Mouse (Mus musculus): ENCODE data around the gene Cwh43. TPM values are rescaled to one million over a fixed set of nuclear protein-coding genes. Genes with fewer than 3 reads are reported as not detected.

The Cwh43 gene
- total RNA-seq (2021): 1 to 10 TPM; 6.7 to 8.2 TPM

DNA sequence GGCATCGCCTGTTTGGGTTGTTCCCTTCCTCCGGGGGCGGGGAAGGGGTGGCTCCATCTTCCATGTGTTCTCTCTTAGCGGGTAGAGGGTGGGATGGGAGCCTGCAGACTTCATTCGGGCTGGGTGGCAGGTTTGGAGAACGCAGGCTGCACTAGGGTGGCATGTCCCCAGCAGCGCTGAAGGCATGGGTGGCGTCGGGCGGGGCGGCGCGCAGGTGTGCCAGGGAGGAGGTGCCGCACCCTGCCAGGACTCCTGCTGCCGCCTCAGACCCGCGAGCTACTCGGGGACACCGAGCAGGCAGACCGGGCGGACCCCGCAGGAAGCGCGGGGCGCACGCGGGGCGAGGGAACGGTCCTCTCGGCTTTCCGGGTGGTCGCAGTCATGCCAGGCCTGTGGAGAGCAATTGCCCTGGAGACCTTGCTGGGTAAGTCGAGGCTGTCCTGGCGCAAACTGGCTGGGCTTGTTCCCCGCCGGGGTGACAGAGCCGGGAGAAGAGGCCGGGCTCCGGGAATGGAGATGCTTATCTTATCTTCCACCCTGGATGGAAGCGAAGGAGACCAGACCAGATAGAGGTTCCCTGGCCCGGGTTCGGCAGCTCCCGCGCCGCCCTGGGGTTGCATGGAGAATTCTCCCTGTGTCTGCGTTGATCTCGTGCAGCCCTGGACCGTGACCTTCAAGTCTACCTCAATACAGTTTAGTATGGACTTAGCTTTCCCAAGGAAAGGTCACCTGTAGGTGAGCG, at the start of gene Cwh43:
TSS of gene Cwh43 (plus strand) at position 95 of the 742 bp plus-strand sequence.
- intact Hi-C loops (cut with DNase I): no loop called here
- DNase-seq (ENCODE audit: extremely low spot score in 1 of 2, low spot score in 2 of 2): peak in 1 of 2 experiments; percentile 51

DNA sequence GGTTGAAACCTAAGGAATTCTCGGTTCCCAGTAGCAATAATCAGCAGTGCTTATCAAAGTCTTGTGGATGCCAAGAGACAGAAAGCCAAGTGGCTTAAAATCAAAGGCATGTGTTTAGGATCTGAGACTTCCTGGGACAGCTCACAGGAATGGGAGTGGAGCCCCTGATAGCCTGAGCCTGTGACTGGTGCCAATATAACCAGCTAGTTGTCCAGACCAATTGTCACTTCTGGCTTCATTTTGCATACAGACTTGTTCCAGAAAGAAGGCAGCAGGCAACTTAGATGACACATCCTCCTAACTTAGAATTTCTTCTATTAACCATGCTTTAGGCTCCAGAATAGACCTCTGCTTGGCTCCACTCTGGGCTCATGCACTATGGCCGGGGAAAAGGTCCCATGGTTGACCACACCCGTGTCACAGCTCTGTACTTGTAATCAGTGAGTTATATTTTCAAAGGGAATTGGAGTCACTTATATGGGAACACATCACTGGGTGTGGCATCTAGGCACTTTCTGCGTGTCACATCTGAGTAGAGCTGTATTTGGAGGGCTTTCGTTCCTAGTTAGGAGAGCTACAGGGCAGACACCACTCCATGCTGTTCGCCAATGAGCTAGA, 46.6 kb upstream of the Cwh43 start:
- DNase-seq (ENCODE audit: extremely low spot score in 1 of 2, low spot score in 2 of 2): no peak
- intact Hi-C loops (cut with DNase I): no loop called here

- intact Hi-C loops (cut with DNase I): no loop called here
- peak in 1 of 2 experiments; percentile 38 for DNase-seq (ENCODE audit: extremely low spot score in 1 of 2, low spot score in 2 of 2)
Observed at GRCm38 (mm10) chr5:73359752-73360141, 46.1 kb upstream of the Cwh43 start.

DNA sequence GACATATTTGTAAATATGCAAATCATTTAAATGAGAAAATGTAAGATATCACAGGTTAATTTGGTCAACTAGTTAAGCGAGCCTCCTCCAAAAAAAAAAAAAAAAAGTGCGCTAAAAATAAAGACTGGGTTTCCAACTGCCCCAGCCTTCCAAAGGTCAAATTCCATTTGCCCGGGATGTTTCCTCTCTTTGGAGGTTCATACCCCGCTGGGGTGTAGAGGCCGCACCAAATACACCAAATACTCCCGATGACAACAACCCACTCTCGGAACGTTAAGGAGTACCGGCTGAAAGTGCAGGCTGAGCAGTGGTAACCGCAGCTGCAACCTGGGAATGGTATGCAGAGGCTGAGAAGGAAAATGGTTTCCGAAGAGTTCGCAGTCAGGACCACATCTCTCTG, 45.6 kb upstream of the Cwh43 start:
- DNase-seq (ENCODE audit: extremely low spot score in 1 of 2, low spot score in 2 of 2): no peak
- intact Hi-C loops (cut with DNase I): no loop called here

DNA sequence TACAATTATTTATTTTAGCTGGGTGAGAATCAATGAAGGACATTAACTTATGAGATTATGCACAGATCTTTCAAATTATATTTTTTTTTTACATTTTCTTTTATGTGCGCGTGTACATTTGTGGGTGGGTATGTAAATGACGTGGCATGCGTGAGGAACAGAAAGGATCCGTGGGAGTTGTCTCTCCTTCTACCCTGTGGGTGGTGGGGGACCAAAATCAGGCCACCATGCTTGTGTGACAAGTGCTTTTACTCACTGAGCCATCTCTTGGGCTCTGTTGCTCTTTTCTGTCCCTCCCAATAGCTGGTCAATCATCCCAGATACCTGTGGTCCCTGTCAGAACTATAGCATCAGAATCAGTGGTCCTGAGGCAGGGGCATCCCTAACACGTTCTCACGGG, 43.5 kb upstream of the Cwh43 start:
- intact Hi-C loops (cut with DNase I): no loop called here
- DNase-seq (ENCODE audit: extremely low spot score in 1 of 2, low spot score in 2 of 2): no peak

- no peak for DNase-seq (ENCODE audit: extremely low spot score in 1 of 2, low spot score in 2 of 2)
- intact Hi-C loops (cut with DNase I): no loop called here
Observed at GRCm38 (mm10) chr5:73362791-73363190, 43.1 kb upstream of the Cwh43 start.

DNA sequence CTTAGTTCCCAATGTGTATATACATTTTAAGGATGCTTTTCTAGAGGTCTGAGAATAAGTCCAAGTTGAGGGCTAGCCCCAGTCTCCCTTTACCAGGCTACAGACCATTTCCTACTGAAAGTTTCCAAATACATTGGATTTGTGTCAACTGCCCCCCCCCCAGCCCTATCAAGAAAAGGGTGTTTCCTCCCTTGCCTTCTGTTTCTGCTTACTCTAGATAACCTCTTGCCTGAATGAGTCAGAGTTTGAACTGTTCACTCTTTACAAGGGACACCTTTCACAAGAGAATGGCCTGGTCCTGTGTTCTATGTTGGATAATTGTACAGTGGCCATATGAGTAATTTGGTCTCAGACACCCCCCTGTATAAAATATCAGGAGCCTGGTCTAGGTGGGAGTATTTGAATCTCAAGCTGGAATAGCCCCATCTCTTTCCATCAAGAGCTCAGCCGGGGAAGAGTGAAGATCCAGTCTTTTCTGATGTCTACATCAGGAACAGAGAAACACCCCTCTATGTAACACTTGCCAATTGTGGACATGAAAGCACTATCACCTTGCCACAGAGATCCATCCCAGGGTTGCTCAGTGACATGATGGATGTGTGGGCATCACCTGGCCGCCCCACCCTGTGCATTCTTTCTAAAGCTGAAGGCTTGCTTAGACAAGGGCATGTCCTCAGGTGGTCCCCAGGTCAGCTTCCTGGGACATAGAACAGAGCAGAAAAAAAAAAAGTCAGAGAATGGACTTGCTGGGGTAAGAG, 41.6 kb upstream of the Cwh43 start:
- DNase-seq (ENCODE audit: extremely low spot score in 1 of 2, low spot score in 2 of 2): no peak
- intact Hi-C loops (cut with DNase I): no loop called here

DNA sequence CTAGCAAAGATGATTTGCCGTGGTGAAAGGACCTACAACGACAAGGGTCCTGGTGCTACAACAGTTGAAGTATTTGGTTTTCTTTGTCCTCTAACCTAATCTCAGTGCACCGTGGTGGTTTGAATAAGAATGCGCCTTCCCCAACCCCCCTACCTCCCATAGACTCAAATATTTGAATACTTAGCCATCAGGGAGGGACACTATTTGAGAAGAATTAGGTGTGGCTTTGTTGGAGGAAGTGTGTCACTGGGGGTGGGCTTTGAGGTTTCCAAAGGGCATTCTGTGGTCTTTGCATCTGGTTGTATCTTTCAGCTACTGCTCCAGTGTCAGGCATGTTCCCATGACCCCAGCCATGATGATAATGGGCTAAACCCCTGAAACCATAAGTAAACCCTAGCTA, 38.0 kb upstream of the Cwh43 start:
- intact Hi-C loops (cut with DNase I): no loop called here
- DNase-seq (ENCODE audit: extremely low spot score in 1 of 2, low spot score in 2 of 2): no peak

- intact Hi-C loops (cut with DNase I): no loop called here
- no peak for DNase-seq (ENCODE audit: extremely low spot score in 1 of 2, low spot score in 2 of 2)
Observed at GRCm38 (mm10) chr5:73368845-73369447, 36.9 kb upstream of the Cwh43 start.

GRCm38 (mm10) chr5:73369731-73370130, 36.1 kb upstream of the Cwh43 start:
- intact Hi-C loops (cut with DNase I): loop anchor here (5.0 kb wide), 1 partner anchor 32 kb away; no protein-coding TSS in a partner anchor
- DNase-seq (ENCODE audit: extremely low spot score in 1 of 2, low spot score in 2 of 2): no peak

GRCm38 (mm10) chr5:73372601-73373000, 33.3 kb upstream of the Cwh43 start:
- intact Hi-C loops (cut with DNase I): loop anchor here (5.0 kb wide), 1 partner anchor 35 kb away; no protein-coding TSS in a partner anchor
- DNase-seq (ENCODE audit: extremely low spot score in 1 of 2, low spot score in 2 of 2): no peak

GRCm38 (mm10) chr5:73373184-73373583, 32.7 kb upstream of the Cwh43 start:
- intact Hi-C loops (cut with DNase I): loop anchor here (5.0 kb wide), 1 partner anchor 36 kb away; no protein-coding TSS in a partner anchor

GRCm38 (mm10) chr5:73376041-73376440, 29.8 kb upstream of the Cwh43 start:
- no peak for DNase-seq (ENCODE audit: extremely low spot score in 1 of 2, low spot score in 2 of 2)
- intact Hi-C loops (cut with DNase I): no loop called here

More at GRCm38 (mm10) chr5:73373184-73373583, 32.7 kb upstream of the Cwh43 start:
- DNase-seq (ENCODE audit: extremely low spot score in 1 of 2, low spot score in 2 of 2): no peak

DNA sequence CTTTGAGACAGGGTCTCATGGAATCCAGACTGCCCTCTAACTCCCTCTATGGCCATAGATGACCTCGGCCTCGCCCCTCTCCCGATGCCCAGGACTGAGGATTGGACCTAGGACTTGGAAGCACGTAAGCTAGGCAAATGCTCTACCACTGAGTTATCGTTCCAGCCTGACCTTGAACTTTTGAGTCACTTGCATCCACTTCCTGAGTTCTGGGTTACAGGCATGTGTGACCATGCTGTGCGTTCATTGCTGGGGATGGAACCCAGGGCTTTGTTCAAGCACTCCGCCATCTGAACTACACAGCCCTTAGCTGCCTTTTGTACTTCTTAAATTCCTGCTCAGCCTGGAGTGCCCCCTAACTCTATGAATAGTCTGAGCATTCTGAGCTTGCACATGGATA, 29.4 kb upstream of the Cwh43 start:
- intact Hi-C loops (cut with DNase I): no loop called here
- DNase-seq (ENCODE audit: extremely low spot score in 1 of 2, low spot score in 2 of 2): no peak

DNA sequence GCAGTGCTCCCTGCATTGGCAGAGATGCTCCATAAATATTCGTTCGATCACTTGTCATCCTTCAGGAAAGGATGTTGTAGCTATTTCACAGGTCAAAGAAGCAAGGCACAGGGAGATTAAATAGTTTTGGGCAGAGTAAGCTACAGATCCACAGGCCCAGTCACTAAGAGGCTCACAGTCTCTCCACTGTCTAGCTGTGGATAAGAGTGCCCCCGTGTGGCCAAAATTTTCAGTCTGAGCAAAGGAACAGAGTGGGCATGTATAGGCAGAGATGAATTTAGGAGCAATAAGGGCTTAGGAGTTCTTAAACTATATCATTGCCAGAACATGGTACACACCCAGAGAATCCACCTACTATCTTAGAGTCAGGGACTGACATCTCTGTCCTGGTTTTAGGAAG, 26.0 kb upstream of the Cwh43 start:
- peak; percentile 85 to 86 for DNase-seq (ENCODE audit: extremely low spot score in 1 of 2, low spot score in 2 of 2)
- intact Hi-C loops (cut with DNase I): loop anchor here (5.0 kb wide), 4 partner anchors 58 to 398 kb away; partner anchors contain the start of gene Ociad1

DNA sequence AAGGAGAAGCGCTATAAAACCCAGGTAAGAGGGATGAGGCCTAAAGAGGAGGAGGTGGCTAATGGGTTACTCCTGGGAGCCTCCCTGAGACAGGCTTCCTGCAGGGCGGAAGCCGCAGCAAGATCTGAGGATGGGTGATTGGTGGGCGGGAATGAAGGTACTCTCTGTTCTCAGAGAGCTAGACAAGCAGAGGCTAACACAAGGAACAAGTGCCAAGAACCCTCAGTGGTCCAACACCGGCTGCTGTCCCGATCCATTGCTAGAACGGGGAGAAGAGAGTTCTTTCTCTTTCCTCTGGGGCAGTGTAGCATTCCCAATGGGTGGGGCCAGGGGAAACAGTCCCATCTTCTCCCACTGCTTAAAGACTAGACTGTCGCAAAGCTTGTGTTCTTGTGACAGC, 25.0 kb upstream of the Cwh43 start:
- no peak for DNase-seq (ENCODE audit: extremely low spot score in 1 of 2, low spot score in 2 of 2)
- intact Hi-C loops (cut with DNase I): loop anchor here (5.0 kb wide), 4 partner anchors 59 to 399 kb away; partner anchors contain the start of gene Ociad1

DNA sequence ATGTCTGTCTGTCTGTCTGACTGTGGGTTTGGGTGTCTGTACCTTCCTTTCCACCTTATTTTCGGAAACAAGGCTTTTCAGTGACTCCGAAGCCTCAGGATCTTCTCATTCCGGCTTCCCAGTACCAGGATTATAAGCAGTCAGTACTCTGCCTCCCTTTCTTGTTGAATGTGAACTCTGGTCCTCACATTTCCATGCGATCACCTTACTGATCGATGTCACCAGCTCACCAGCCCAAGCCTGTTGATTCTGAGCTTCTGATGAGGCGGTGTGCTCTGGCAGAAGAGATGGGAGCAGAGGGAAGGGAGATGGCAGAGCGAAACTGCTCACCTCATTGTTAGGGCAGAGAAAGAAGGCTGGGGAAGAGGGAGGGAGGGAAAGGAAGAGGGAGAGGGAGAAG, 24.4 kb upstream of the Cwh43 start:
- DNase-seq (ENCODE audit: extremely low spot score in 1 of 2, low spot score in 2 of 2): peak in 1 of 2 experiments; percentile 6
- intact Hi-C loops (cut with DNase I): loop anchor here (5.0 kb wide), 4 partner anchors 59 to 399 kb away; partner anchors contain the start of gene Ociad1

DNA sequence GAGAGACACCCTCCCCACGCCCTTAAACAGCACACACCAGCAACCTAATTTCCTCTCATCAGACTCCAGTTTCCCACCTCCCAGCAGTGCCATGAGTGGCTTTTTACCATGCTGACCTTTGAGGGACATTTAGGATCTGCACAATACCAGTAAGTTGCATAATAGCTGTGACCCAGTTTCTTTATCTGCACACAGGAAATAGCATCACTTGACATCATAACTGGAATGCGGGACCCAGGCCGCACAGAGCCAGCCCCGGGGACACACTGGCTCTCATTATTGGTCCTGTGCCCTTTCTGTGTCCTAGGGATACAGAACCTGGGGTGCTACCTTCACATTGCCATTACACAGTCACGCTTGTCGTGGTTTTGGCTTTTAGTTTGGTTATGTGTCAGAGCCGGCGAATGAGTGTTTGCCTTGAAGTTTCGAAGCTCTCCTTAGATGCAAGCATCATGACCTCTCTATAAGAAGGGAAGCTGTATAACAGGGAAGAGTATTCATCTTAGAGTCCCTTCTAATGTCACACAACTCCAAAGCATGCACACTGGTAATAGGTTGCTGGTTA, 23.8 kb upstream of the Cwh43 start:
- no peak for DNase-seq (ENCODE audit: extremely low spot score in 1 of 2, low spot score in 2 of 2)
- intact Hi-C loops (cut with DNase I): loop anchor here (5.0 kb wide), 4 partner anchors 60 to 400 kb away; partner anchors contain the start of gene Ociad1

Measured in left cerebral cortex, postnatal 10 days (tissue).